Mouse (Mus musculus): Measurements from ENCODE around the gene Slc38a8. TPM values are rescaled to one million over a fixed set of nuclear protein-coding genes. Genes with fewer than 3 reads are reported as not detected.

Gene Slc38a8
- polyA plus RNA-seq, 1 experiment from 2014 or later: not detected

Other genes starting within 250 kb of the Slc38a8 start
- gene Hsbp1, start 157.2 kb downstream of the Slc38a8 start, polyA plus RNA-seq (2016; fragmentation: Nextera tagmentation; extraction: Ambion mirVana): 268 and 275 TPM in 2 replicates
- 19.3 and 20.1 TPM in 2 replicates for gene Mlycd, start 106.8 kb downstream of the Slc38a8 start, polyA plus RNA-seq (2016; fragmentation: Nextera tagmentation; extraction: Ambion mirVana)
- gene Osgin1, start 67.6 kb downstream of the Slc38a8 start, polyA plus RNA-seq (2016; fragmentation: Nextera tagmentation; extraction: Ambion mirVana): 0.27 and 0.54 TPM in 2 replicates
- gene Necab2, start 55.0 kb downstream of the Slc38a8 start, polyA plus RNA-seq (2016; fragmentation: Nextera tagmentation; extraction: Ambion mirVana): 0.71 and 0.75 TPM in 2 replicates
- gene Mbtps1, start 57.0 kb upstream of the Slc38a8 start, polyA plus RNA-seq (2016; fragmentation: Nextera tagmentation; extraction: Ambion mirVana): 98.5 and 99.4 TPM in 2 replicates
- 38.3 and 41.9 TPM in 2 replicates for gene Hsdl1, start 73.5 kb upstream of the Slc38a8 start, polyA plus RNA-seq (2016; fragmentation: Nextera tagmentation; extraction: Ambion mirVana)
- 0.18 and 0.23 TPM in 2 replicates for gene Dnaaf1, start 73.5 kb upstream of the Slc38a8 start, polyA plus RNA-seq (2016; fragmentation: Nextera tagmentation; extraction: Ambion mirVana)
- 8.1 and 8.6 TPM in 2 replicates for gene Taf1c, start 103.5 kb upstream of the Slc38a8 start, polyA plus RNA-seq (2016; fragmentation: Nextera tagmentation; extraction: Ambion mirVana)
- 0.09 TPM in 1 of 2 replicates, not detected in the other for gene Adad2, start 111.0 kb upstream of the Slc38a8 start, polyA plus RNA-seq (2016; fragmentation: Nextera tagmentation; extraction: Ambion mirVana)
- gene Kcng4, start 134.0 kb upstream of the Slc38a8 start, polyA plus RNA-seq (2016; fragmentation: Nextera tagmentation; extraction: Ambion mirVana): not detected in 2 replicates
- 3.1 and 3.5 TPM in 2 replicates for gene Wfdc1, start 164.7 kb upstream of the Slc38a8 start, polyA plus RNA-seq (2016; fragmentation: Nextera tagmentation; extraction: Ambion mirVana)
- gene Atp2c2, start 198.3 kb upstream of the Slc38a8 start, polyA plus RNA-seq (2016; fragmentation: Nextera tagmentation; extraction: Ambion mirVana): 0.33 and 0.38 TPM in 2 replicates

All from heart, embryonic 12.5 days (tissue).